Mouse (Mus musculus): ENCODE data around the gene Zfp771. TPM values are rescaled to one million over a fixed set of nuclear protein-coding genes. Genes with fewer than 3 reads are reported as not detected.

Zfp771 gene
- polyA plus RNA-seq, 1 experiment from 2014 or later: 82.7 TPM

GRCm38 (mm10) chr7:127280092-127280491 lies 36.0 kb downstream of the Zfp771 start:
- Histone ChIP-seq H3K4me3 (no peak overlapping the region), H3K36me3 (no peaks in the 10 kb centered on the region), H3K4me1 (no peaks in the 10 kb centered on the region), H3K27me3 (no peaks in the 10 kb centered on the region), H3K9me3 (no peaks in the 10 kb centered on the region), H3K9ac (no peak overlapping the region), H3K4me2 (replicated peaks) (no peak overlapping the region), H3K27ac (no peak overlapping the region)
- no peak for ATAC-seq (ENCODE audit: low FRiP score, low read depth)
- WGBS: 71% methylated on average over 3 of the region's 3 CpGs

GRCm38 (mm10) chr7:127281114-127281513 lies 37.0 kb downstream of the Zfp771 start:
- H3K4me2 ChIP-seq (replicated peaks): no peak overlapping the region
- no peaks in the 10 kb centered on the region for H3K36me3 ChIP-seq
- H3K27me3 ChIP-seq: no peaks in the 10 kb centered on the region
- H3K4me1 ChIP-seq: no peaks in the 10 kb centered on the region
- no peak overlapping the region for H3K4me3 ChIP-seq
- no peak overlapping the region for H3K27ac ChIP-seq
- no peaks in the 10 kb centered on the region for H3K9me3 ChIP-seq
- ATAC-seq (ENCODE audit: low FRiP score, low read depth): no peak
- 69% methylated on average over 4 of the region's 4 CpGs for WGBS
- H3K9ac ChIP-seq: no peak overlapping the region

GRCm38 (mm10) chr7:127282190-127282589 lies 38.1 kb downstream of the Zfp771 start:
- H3K9ac ChIP-seq: no peak overlapping the region
- no peaks in the 10 kb centered on the region for H3K27me3 ChIP-seq
- no peak for ATAC-seq (ENCODE audit: low FRiP score, low read depth)
- H3K4me2 ChIP-seq (replicated peaks): no peak overlapping the region
- H3K27ac ChIP-seq: no peak overlapping the region
- H3K4me1 ChIP-seq: no peaks in the 10 kb centered on the region
- no peaks in the 10 kb centered on the region for H3K36me3 ChIP-seq
- 0 out of 2 replicates have a peak, but pooled peaks cover 4% of the 10 kb centered on the region for H3K9me3 ChIP-seq
- no peak overlapping the region for H3K4me3 ChIP-seq
- 79% methylated on average over 2 of the region's 2 CpGs for WGBS

- Histone ChIP-seq H3K4me1 (no peaks in the 10 kb centered on the region), H3K27me3 (no peaks in the 10 kb centered on the region), H3K36me3 (no peaks in the 10 kb centered on the region), H3K4me3 (no peak overlapping the region), H3K27ac (no peak overlapping the region), H3K4me2 (replicated peaks) (no peak overlapping the region), H3K9me3 (peaks cover 16% of the 10 kb centered on the region; the same call in 1 of the 2 replicates), H3K9ac (no peak overlapping the region)
- no peak for ATAC-seq (ENCODE audit: low FRiP score, low read depth)
- 80% methylated on average over 6 of the region's 10 CpGs for WGBS
Observed at GRCm38 (mm10) chr7:127285154-127285553, 41.1 kb downstream of the Zfp771 start.

- no peak for ATAC-seq (ENCODE audit: low FRiP score, low read depth)
- no peaks in the 10 kb centered on the region for H3K27me3 ChIP-seq
Observed at GRCm38 (mm10) chr7:127287940-127288339, 43.9 kb downstream of the Zfp771 start.

GRCm38 (mm10) chr7:127289306-127289705 lies 45.2 kb downstream of the Zfp771 start:
- H3K4me2 ChIP-seq (replicated peaks): no peak overlapping the region
- no peak for ATAC-seq (ENCODE audit: low FRiP score, low read depth)
- 85% methylated on average over 2 of the region's 2 CpGs for WGBS

More at GRCm38 (mm10) chr7:127287940-127288339, 43.9 kb downstream of the Zfp771 start:
- Histone ChIP-seq H3K4me1 (no peaks in the 10 kb centered on the region), H3K4me2 (replicated peaks) (no peak overlapping the region), H3K9ac (no peak overlapping the region), H3K27ac (no peak overlapping the region), H3K9me3 (peaks cover 16% of the 10 kb centered on the region; the same call in 1 of the 2 replicates), H3K36me3 (no peaks in the 10 kb centered on the region), H3K4me3 (no peak overlapping the region)
- 62% methylated on average over 1 of the region's 1 CpGs for WGBS

GRCm38 (mm10) chr7:127290142-127290541 lies 46.1 kb downstream of the Zfp771 start:
- Histone ChIP-seq H3K4me3 (no peak overlapping the region), H3K9ac (no peak overlapping the region), H3K9me3 (peaks cover 16% of the 10 kb centered on the region; the same call in 1 of the 2 replicates), H3K36me3 (no peaks in the 10 kb centered on the region), H3K4me2 (replicated peaks) (no peak overlapping the region), H3K4me1 (no peaks in the 10 kb centered on the region), H3K27me3 (no peaks in the 10 kb centered on the region), H3K27ac (no peak overlapping the region)
- no peak for ATAC-seq (ENCODE audit: low FRiP score, low read depth)
- 68% methylated on average over 8 of the region's 8 CpGs for WGBS

More at GRCm38 (mm10) chr7:127289306-127289705, 45.2 kb downstream of the Zfp771 start:
- Histone ChIP-seq H3K27ac (no peak overlapping the region), H3K36me3 (no peaks in the 10 kb centered on the region), H3K4me3 (no peak overlapping the region), H3K9me3 (peaks cover 16% of the 10 kb centered on the region; the same call in 1 of the 2 replicates), H3K9ac (no peak overlapping the region), H3K27me3 (no peaks in the 10 kb centered on the region), H3K4me1 (no peaks in the 10 kb centered on the region)

GRCm38 (mm10) chr7:127296098-127296497 lies 52.0 kb downstream of the Zfp771 start, which contains the start of gene Itgal:
TSS of gene Itgal (plus strand) at chr7:127296260.
- Histone ChIP-seq H3K27ac (no peak within 1 kb of the TSS), H3K4me3 (no peak within 1 kb of the TSS), H3K9ac (no peak within 1 kb of the TSS), H3K4me2 (replicated peaks) (no peak within 1 kb of the TSS), H3K4me1 (no peaks in the 10 kb centered on the region), H3K9me3 (no peaks in the 10 kb centered on the region), H3K27me3 (no peaks in the 10 kb centered on the region), H3K36me3 (no peaks in the 10 kb centered on the region)
- WGBS: 76% methylated on average over 11 of the region's 11 CpGs
- no peak for ATAC-seq (ENCODE audit: low FRiP score, low read depth)

- WGBS: 86% methylated on average over 5 of the region's 5 CpGs
- no peak overlapping the region for H3K9ac ChIP-seq
- no peak overlapping the region for H3K4me2 ChIP-seq (replicated peaks)
- no peaks in the 10 kb centered on the region for H3K4me1 ChIP-seq
- no peak for ATAC-seq (ENCODE audit: low FRiP score, low read depth)
- H3K27ac ChIP-seq: no peak overlapping the region
- H3K36me3 ChIP-seq: no peaks in the 10 kb centered on the region
- H3K4me3 ChIP-seq: no peak overlapping the region
- no peaks in the 10 kb centered on the region for H3K9me3 ChIP-seq
- no peaks in the 10 kb centered on the region for H3K27me3 ChIP-seq
Observed at GRCm38 (mm10) chr7:127296786-127297555, 52.9 kb downstream of the Zfp771 start.

GRCm38 (mm10) chr7:127297586-127298193 lies 53.6 kb downstream of the Zfp771 start:
- Histone ChIP-seq H3K9ac (no peak overlapping the region), H3K9me3 (no peaks in the 10 kb centered on the region), H3K27ac (no peak overlapping the region), H3K27me3 (no peaks in the 10 kb centered on the region), H3K36me3 (no peaks in the 10 kb centered on the region), H3K4me1 (no peaks in the 10 kb centered on the region), H3K4me2 (replicated peaks) (no peak overlapping the region), H3K4me3 (no peak overlapping the region)
- 96% methylated on average over 5 of the region's 5 CpGs for WGBS
- ATAC-seq (ENCODE audit: low FRiP score, low read depth): no peak

Data from limb, embryonic 13.5 days (tissue).